Mouse (Mus musculus): ENCODE measurements around the gene Pml. TPM values are rescaled to one million over a fixed set of nuclear protein-coding genes. Genes with fewer than 3 reads are reported as not detected.

Pml gene
- polyA plus RNA-seq, 1 experiment from 2014 or later: 3.9 TPM

DNA sequence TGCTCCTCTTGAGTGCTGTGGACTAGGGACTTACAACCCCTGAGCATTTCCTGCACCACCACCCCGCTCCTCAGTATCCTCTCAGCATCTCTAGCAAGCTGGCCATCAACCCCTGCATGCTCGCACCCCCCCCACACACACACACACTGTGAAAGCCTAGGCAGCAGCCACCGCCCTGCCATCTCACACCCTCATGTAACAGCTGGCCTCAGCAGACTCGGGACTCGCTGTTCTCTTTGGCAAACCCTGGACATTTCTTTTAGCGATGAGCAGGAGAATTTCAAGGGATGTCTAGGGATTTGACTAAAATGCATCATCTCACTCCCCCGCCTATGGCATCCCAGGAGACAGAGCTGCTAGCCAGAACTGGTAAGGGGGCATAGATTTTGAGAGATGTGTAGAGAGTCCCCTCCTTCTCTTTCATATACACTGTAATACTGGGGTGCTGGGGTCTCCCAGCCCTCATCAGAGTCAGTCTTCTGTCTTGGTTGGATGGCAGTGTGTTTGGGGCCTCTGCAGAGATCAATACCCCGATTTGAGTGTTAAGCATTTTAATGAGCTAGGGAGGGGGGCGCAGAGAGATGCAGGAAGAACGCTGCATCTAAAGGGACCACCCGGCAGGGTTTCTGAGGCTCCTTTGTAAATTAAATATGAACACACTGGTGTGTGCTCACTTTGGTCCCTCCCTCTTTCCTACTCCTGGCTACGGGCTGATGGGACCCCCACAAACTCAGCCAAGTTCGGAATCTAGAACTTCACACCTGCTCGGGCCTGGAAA, 46.7 kb downstream of the Pml start:
- Histone ChIP-seq H3K9me3 (ENCODE audit: control insufficient read depth, low read length) (no peaks in the 10 kb centered on the region), H3K36me3 (ENCODE audit: control insufficient read depth, insufficient read depth, low read length) (no peaks in the 10 kb centered on the region), H3K27me3 (ENCODE audit: control insufficient read depth, insufficient read depth, low read length) (peaks cover 56% of the 10 kb centered on the region), H3K4me2 (ENCODE audit: low read length) (peak overlapping the region; percentile 63), H3K4me1 (ENCODE audit: control insufficient read depth, insufficient read depth, low read length) (peaks cover 26% of the 10 kb centered on the region), H3K27ac (replicated peaks; ENCODE audit: low read depth, low read length) (peak overlapping the region; percentile 90), H3K9ac (replicated peaks; ENCODE audit: low read length) (peak overlapping the region; percentile 55), H3K4me3 (replicated peaks; ENCODE audit: low read depth, low read length) (peak overlapping the region; percentile 41)
- DNase-seq (peak; percentile 57), ATAC-seq (ENCODE audit: low FRiP score, low TSS enrichment) (no peak)
- 3% methylated on average over 14 of the region's 14 CpGs for WGBS

DNA sequence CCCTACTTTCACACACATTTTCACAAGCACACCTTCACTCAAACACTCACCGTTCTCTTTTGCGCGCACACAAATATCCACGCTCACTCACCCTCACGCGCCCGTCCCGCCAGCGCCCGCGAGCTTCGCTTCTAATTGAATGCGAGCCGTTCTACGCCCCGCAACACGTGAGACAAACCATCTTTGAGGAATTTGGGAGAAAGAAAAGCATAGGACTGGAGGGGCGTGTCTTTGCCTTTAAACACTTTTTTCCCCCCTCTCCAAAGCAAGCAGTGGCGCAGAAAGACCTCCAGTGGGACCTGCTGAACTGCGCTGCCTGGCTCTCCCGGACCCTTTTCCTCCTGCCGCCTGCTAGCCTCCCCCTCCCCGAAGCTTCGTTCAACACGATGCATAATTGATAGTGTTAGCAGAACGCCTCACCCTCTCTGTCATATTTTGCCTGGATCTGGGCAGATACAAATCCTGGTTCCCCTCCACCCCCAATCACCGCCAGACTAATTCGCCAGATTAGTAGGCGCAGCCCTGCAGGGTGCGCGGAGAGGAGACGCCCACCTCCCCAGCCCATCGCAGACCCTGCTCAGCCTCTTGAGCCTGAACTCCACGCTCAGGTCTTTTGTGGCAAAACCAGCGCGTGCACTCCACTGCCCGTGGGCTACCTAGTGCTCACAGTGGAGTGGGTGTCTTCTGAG, 47.6 kb downstream of the Pml start:
- Histone ChIP-seq H3K27me3 (ENCODE audit: control insufficient read depth, insufficient read depth, low read length) (peaks cover 63% of the 10 kb centered on the region), H3K4me2 (ENCODE audit: low read length) (peak overlapping the region; percentile 63), H3K9me3 (ENCODE audit: control insufficient read depth, low read length) (no peaks in the 10 kb centered on the region), H3K4me1 (ENCODE audit: control insufficient read depth, insufficient read depth, low read length) (peaks cover 28% of the 10 kb centered on the region), H3K36me3 (ENCODE audit: control insufficient read depth, insufficient read depth, low read length) (no peaks in the 10 kb centered on the region), H3K27ac (replicated peaks; ENCODE audit: low read depth, low read length) (peak overlapping the region; percentile 90), H3K4me3 (replicated peaks; ENCODE audit: low read depth, low read length) (peak overlapping the region; percentile 41), H3K9ac (replicated peaks; ENCODE audit: low read length) (peak overlapping the region; percentile 48)
- ATAC-seq (ENCODE audit: low FRiP score, low TSS enrichment): no peak
- peak; percentile 66 for DNase-seq
- WGBS: under 1% methylated on average over 37 of the region's 37 CpGs

DNA sequence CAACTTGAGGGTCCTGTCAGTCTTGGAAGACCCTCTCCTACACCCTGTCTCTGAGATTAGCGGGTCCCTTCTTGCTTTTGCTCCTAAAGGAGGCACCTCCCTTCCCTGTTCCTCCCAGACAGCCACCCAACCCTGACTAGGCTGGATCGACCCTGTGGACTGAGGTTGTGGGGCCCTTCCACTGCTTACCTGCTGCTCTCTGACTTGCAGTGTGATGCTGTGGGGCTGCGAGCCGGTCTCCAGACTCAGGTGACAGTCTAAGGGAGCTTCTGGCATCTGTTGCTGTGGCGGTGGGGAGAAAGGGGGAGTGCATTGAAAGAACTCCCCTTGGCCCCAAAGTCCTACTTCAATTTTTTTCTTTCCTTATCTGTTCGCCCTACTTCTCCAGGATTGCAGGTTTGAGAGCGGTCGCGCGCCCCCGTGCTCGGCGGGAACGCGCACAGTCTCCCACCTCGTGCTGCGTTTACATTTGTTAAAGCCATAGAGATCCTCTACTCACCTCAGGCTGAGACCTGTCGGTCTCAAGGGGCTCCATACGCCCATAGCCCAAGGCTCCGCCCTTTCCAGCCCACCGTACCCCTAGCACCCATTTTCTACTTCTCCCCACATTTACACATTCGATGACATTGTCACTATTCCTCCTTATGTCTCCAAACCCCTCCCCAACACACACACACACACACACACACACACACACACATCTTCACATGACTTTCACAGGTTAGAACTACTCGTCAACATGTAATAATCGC, 48.3 kb downstream of the Pml start:
- Histone ChIP-seq H3K27me3 (ENCODE audit: control insufficient read depth, insufficient read depth, low read length) (peaks cover 71% of the 10 kb centered on the region), H3K9me3 (ENCODE audit: control insufficient read depth, low read length) (no peaks in the 10 kb centered on the region), H3K36me3 (ENCODE audit: control insufficient read depth, insufficient read depth, low read length) (no peaks in the 10 kb centered on the region), H3K4me3 (replicated peaks; ENCODE audit: low read depth, low read length) (peak overlapping the region; percentile 41), H3K4me2 (ENCODE audit: low read length) (peak overlapping the region; percentile 63), H3K4me1 (ENCODE audit: control insufficient read depth, insufficient read depth, low read length) (peaks cover 28% of the 10 kb centered on the region), H3K9ac (replicated peaks; ENCODE audit: low read length) (peak overlapping the region; percentile 48), H3K27ac (replicated peaks; ENCODE audit: low read depth, low read length) (peak overlapping the region; percentile 90)
- WGBS: 3% methylated on average over 24 of the region's 24 CpGs
- DNase-seq (peak; percentile 61), ATAC-seq (ENCODE audit: low FRiP score, low TSS enrichment) (no peak)

DNA sequence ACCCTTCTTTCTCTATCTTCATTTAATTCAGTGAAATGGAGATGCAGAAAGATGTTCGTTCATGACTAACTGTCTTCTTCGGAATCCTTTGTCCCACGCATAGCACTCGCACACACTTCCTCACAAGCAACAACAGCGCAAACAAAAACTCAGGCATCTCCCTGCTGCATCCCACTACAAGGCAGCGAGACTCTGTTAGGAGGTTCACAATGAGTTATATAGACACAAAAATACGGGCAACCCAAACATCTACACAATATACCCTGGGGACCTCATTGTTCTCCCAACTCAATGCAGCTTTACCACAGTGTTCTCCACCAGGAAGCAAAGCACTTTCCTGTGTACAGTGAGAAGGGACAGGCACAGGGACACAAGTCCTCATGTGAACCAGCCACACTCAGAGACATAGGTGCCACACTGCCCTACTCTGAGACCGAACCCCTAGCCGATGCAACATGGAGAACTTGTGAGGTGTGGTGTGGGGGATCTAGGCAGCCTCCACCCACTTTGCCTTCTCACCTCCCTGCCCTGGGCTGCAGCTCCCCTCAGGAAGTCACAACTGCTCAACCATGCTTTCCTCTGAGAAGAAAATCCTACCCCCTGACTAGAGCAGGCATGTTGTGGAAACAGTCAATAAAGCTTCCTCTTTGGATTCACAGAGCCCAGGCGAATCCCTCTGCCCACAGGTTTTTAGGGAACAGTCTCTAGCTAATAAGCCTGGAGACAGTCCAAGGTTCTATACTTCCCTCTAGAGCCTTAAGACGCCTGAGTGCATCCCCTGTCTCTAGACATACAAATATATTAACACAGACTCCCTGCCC, 49.1 kb downstream of the Pml start:
- H3K4me1 ChIP-seq (ENCODE audit: control insufficient read depth, insufficient read depth, low read length): peaks cover 31% of the 10 kb centered on the region

DNA sequence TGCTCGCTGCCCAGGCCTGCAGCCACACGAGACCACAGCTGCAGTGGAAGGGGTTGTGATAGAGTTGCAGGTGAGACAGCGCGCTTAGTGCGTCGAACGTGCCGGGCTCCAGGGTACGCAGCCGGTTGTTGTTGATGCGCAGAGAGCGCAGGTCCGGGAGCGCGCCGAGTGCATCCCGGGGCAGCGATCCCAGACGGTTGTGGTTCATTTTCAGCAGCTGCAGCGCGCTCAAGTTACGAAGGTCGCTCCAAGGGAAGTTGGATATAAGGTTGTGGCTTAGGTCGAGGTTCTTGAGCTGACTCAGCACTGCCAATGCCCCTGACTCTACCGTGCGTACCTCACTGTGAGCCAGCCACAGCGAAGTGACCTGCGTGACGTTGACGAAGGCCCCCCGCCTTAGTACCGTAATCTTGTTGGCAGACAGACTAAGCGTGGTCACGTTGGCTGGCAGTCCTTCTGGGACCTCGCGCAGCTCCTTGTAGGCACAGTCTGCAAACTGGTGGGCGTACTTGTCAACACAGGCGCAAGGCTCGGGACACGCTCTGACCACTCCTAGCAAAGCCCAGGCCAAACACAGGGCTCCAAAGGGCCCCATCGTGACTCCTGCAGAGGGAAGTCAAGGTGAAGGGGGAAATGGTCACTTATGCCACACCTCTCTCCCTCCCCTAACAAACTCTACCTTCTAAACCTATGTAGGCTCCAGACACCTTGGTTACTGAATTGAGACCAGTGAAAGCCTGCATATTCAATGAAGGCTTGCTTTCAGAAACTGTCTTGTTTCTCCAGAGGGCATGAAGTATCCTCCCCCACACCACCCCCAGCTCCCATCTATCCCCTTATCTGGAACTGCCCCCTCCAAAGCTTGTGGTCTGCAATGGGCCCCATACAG, 50.0 kb downstream of the Pml start:
- peak overlapping the region; percentile 90 for H3K27ac ChIP-seq (replicated peaks; ENCODE audit: low read depth, low read length)
- H3K9me3 ChIP-seq (ENCODE audit: control insufficient read depth, low read length): no peaks in the 10 kb centered on the region
- H3K4me2 ChIP-seq (ENCODE audit: low read length): peak overlapping the region; percentile 63
- peaks cover 79% of the 10 kb centered on the region for H3K27me3 ChIP-seq (ENCODE audit: control insufficient read depth, insufficient read depth, low read length)
- H3K9ac ChIP-seq (replicated peaks; ENCODE audit: low read length): peak overlapping the region; percentile 48
- peak overlapping the region; percentile 41 for H3K4me3 ChIP-seq (replicated peaks; ENCODE audit: low read depth, low read length)
- no peaks in the 10 kb centered on the region for H3K36me3 ChIP-seq (ENCODE audit: control insufficient read depth, insufficient read depth, low read length)
- peaks cover 31% of the 10 kb centered on the region for H3K4me1 ChIP-seq (ENCODE audit: control insufficient read depth, insufficient read depth, low read length)
- under 1% methylated on average over 41 of the region's 41 CpGs for WGBS
- DNase-seq: peak; percentile 59
- ATAC-seq (ENCODE audit: low FRiP score, low TSS enrichment): no peak

More for the DNA sequence above, 49.1 kb downstream of the Pml start:
- DNase-seq: peak; percentile 45
- Histone ChIP-seq H3K4me2 (ENCODE audit: low read length) (peak overlapping the region; percentile 63), H3K9me3 (ENCODE audit: control insufficient read depth, low read length) (no peaks in the 10 kb centered on the region), H3K27ac (replicated peaks; ENCODE audit: low read depth, low read length) (peak overlapping the region; percentile 90), H3K4me3 (replicated peaks; ENCODE audit: low read depth, low read length) (peak overlapping the region; percentile 41), H3K9ac (replicated peaks; ENCODE audit: low read length) (peak overlapping the region; percentile 48), H3K27me3 (ENCODE audit: control insufficient read depth, insufficient read depth, low read length) (peaks cover 79% of the 10 kb centered on the region), H3K36me3 (ENCODE audit: control insufficient read depth, insufficient read depth, low read length) (no peaks in the 10 kb centered on the region)
- WGBS: 6% methylated on average over 11 of the region's 11 CpGs
- ATAC-seq (ENCODE audit: low FRiP score, low TSS enrichment): no peak

DNA sequence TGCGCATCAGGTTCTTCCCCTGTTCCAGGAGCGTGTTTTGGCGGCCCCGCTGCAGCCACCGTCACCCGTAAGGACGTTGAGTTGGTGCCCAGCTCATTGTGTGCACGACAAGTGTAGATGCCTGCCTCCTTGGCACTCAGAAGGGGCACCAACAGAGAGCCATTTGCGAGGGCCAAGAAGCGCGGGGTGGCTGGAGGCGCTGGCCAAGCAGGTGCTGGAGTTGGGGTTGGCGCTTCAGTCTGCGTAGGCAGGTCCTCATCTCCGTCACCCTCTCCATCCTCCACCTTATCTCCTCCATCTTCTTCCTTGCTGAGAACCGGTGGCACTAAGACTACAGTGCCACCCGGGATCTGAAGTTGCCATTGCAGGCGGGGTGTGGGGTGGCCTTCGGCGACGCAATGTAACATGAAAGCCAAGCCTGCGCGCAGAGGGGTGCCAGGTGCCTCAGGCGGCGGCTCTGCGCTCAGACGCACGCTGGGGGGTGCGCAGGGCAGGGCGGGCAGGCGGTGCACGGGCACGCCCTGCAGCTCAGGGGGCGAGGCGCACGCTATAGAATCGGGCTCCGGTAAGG, 50.7 kb downstream of the Pml start:
- peaks cover 31% of the 10 kb centered on the region for H3K4me1 ChIP-seq (ENCODE audit: control insufficient read depth, insufficient read depth, low read length)
- peaks cover 77% of the 10 kb centered on the region for H3K27me3 ChIP-seq (ENCODE audit: control insufficient read depth, insufficient read depth, low read length)
- ATAC-seq (ENCODE audit: low FRiP score, low TSS enrichment) (no peak), DNase-seq (peak; percentile 56)
- H3K4me2 ChIP-seq (ENCODE audit: low read length): peak overlapping the region; percentile 63
- H3K36me3 ChIP-seq (ENCODE audit: control insufficient read depth, insufficient read depth, low read length): no peaks in the 10 kb centered on the region
- H3K9ac ChIP-seq (replicated peaks; ENCODE audit: low read length): peak overlapping the region; percentile 48
- peak overlapping the region; percentile 41 for H3K4me3 ChIP-seq (replicated peaks; ENCODE audit: low read depth, low read length)
- H3K9me3 ChIP-seq (ENCODE audit: control insufficient read depth, low read length): no peaks in the 10 kb centered on the region
- H3K27ac ChIP-seq (replicated peaks; ENCODE audit: low read depth, low read length): peak overlapping the region; percentile 90
- WGBS: 1% methylated on average over 38 of the region's 38 CpGs

DNA sequence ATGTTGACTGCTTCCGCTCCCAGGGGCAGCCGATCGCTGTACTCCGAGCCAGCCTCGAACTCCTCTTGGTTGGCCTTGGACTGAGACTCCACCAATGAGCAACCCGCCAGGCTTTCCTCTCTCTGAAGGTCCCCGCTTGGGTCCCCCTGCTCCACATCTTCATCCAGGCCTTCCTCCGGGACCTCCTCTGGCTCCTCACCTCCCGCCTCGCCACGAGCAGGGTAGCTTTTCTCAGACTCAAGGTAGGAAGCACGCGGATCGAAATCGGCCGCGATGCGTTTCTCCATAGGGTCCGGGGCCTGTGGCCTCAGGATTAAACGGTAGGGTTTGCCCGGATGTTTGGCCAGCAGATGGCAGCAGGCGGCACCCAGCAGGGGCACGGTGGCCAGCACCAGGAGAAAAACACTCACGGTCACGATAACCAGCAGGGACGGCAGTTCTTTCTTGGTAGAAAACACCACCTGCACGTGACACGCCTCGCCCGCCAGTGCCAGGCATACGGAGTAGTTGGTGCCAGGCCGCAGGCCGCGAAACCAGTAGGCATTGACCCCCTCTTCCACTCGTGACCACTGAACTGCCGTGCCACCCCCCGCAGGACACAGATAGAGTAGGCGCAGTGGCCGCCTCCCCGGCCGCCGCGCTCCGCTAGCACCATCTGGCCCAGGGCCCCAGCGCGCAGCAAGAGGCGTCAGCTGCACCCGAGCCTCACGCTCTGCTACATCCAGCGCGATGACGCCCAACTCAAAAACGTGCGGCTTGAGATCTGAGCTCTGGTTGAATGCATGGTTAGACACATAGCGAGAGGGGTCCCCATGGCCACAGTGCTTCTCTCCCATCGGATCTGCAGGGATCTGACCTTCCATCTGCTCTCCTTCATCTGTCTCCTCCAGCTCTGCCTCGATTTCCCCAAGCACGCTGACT, 51.5 kb downstream of the Pml start:
- Histone ChIP-seq H3K4me1 (ENCODE audit: control insufficient read depth, insufficient read depth, low read length) (peaks cover 31% of the 10 kb centered on the region), H3K27me3 (ENCODE audit: control insufficient read depth, insufficient read depth, low read length) (peaks cover 71% of the 10 kb centered on the region), H3K9me3 (ENCODE audit: control insufficient read depth, low read length) (no peaks in the 10 kb centered on the region), H3K36me3 (ENCODE audit: control insufficient read depth, insufficient read depth, low read length) (no peaks in the 10 kb centered on the region), H3K4me3 (replicated peaks; ENCODE audit: low read depth, low read length) (peak overlapping the region; percentile 41), H3K9ac (replicated peaks; ENCODE audit: low read length) (peak overlapping the region; percentile 48), H3K27ac (replicated peaks; ENCODE audit: low read depth, low read length) (peak overlapping the region; percentile 90), H3K4me2 (ENCODE audit: low read length) (peak overlapping the region; percentile 63)
- peak; percentile 79 for DNase-seq
- no peak for ATAC-seq (ENCODE audit: low FRiP score, low TSS enrichment)
- WGBS: 1% methylated on average over 58 of the region's 58 CpGs
